Mouse (Mus musculus) urinary bladder, adult 18-20 months (tissue): ENCODE results near the gene Hexim2.

ENCODE experiments used
- DNase-seq, 2 experiments: peaks; one replicate each; pipeline ENCODE4 v3.0.0; 2022; ENCODE audit warnings: low spot score in 2 of 2, mixed read lengths in 2 of 2

Hexim2 gene

GRCm38 (mm10) chr11:103141101-103141943 lies 9.1 kb downstream of the Hexim2 start:
- peak; percentile 49 to 66 for DNase-seq

GRCm38 (mm10) chr11:103141944-103142255 lies 9.7 kb downstream of the Hexim2 start:
- DNase-seq = no peak

DNA sequence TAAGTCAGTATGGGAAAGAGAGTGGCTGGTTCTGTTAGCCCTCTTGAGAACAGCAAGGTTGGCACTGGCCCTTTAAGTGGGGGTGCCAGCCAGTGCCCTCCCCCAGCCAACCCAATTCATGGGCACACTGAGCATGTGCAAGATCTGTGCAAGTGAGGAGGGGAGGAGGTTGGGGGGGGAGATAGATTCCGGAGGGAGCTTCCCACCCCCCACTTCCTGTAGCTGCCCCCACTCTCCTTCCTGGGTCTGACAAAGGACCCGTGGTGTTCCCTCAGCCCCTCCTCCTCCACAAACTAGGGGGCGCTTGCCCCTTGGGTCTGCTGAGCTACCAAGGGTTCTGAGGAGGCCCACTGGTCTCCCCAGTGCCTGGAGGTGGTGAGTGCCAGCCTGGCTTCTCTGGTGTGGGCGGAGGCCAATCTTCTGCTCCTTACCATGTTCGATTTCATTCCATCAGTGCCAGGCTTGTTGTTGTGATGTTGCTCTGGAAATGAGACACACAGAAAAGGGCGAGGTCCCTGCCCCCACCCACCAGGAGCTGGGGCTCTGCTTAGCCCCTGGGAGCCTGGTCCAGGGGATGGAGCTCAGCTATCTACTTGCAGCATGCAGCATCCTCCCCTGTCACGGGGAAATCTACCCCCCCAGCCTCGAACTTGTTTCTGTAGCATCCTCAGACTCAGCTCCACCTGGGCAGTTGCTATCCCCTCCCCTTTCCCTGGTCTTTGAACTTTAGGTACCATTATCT lies 10.4 kb downstream of the Hexim2 start:
- peak; percentile 12 to 41 for DNase-seq

GRCm38 (mm10) chr11:103144309-103145285 lies 12.4 kb downstream of the Hexim2 start:
- peak in 1 of 2 experiments; percentile 12 for DNase-seq

- no peak for DNase-seq
Observed at GRCm38 (mm10) chr11:103146386-103146785, 14.2 kb downstream of the Hexim2 start.

- DNase-seq = no peak
Observed at GRCm38 (mm10) chr11:103147766-103148165, 15.5 kb downstream of the Hexim2 start.

- DNase-seq = no peak
Observed at GRCm38 (mm10) chr11:103149771-103150170, 17.5 kb downstream of the Hexim2 start.

GRCm38 (mm10) chr11:103158621-103159478 lies 26.6 kb downstream of the Hexim2 start:
- peak; percentile 91 to 97 for DNase-seq

- DNase-seq = no peak
Observed at GRCm38 (mm10) chr11:103160738-103161137, 28.5 kb downstream of the Hexim2 start.

- no peak for DNase-seq
Observed at GRCm38 (mm10) chr11:103161449-103161848, 29.2 kb downstream of the Hexim2 start.

DNA sequence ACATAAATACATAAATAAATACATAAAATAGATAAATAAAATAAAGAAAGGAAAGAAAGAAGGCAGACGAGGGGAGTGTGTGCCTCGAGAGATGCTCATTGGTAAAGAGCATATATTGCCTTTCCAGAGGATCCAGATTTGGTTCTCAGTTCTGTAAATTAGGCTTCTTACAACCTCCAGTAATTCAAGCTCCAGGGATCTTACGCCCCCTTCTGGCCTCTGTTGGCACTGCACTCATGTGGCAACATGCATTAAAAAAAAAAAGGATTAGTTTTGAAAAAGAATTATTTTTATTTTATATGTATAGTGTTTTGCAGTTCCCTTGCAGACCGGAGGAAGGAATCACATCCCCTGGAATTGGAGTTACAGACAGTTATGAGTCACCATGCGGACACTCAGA lies 29.9 kb downstream of the Hexim2 start:
- DNase-seq = no peak

DNA sequence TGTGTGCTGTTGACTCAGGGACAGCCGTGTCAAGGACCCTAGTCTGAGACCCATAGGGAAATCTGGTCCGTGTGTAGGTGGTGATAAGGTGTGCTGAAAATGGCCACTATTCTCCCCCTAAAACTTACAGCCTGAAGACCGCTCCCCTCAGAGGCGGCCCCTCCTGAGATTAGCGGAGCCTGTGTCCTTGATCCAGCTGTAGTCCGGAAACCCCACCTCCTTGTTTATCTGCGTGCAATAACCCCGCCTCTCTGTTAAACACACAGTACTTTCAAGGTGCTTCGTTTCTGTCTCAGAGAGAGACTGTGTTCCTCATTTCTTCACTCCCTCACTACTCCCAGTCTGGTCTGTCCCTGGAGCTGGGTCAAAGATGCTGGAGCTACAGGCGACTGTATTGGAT lies 32.2 kb downstream of the Hexim2 start:
- DNase-seq = no peak

DNA sequence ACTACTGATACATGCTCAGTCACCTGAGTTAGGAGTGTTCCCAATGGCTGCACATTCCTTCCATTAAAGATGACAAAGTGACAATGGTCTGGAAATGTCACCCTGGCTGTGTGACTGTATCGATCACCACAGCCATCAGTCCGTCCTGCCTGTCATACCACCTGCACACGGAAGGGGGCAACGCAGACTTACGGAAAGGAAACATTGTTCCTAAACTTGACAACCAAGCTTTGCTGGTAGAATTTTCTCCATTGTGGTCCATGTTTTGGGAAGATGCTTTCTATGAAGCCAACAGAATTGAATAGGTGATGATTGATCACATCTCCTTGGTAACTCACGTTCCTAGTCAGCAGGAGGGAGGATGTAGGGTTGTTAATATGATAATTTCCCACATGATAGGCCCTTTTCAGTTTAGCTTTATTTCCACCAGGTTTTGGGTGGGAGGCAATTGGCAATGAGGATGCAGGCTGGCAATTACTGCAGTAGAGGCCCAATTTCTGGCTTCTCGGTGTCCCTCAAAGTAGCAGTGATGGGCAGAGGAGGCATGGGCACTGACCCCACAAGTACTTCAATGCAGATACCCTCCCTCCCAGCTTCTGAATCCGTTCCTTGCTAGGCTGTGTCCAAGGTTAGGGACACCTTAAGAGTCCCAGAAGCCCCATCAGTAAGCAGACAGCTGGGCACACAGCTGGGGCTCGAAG lies 36.6 kb downstream of the Hexim2 start:
- DNase-seq = peak in 1 of 2 experiments; percentile 68

- no peak for DNase-seq
Observed at GRCm38 (mm10) chr11:103169664-103170063, 37.4 kb downstream of the Hexim2 start.

DNA sequence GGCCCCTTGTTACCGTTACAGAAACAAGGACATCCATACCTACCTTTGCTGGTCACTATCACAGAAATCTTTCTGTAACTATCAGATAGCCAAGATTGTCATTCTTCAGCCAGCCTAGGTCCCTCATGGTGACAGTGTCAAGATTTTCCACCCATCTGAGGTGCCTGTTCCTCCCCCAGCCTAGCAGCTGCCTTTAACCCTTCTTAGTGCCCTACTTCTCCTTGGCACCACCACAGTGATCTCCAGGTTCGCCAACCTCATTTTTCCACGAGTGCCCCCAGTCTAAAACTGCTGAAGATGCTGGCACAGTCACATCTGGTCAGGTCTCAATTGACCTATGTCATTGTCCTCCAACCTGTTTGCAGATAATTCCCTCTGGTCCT lies 37.9 kb downstream of the Hexim2 start:
- DNase-seq = no peak

DNA sequence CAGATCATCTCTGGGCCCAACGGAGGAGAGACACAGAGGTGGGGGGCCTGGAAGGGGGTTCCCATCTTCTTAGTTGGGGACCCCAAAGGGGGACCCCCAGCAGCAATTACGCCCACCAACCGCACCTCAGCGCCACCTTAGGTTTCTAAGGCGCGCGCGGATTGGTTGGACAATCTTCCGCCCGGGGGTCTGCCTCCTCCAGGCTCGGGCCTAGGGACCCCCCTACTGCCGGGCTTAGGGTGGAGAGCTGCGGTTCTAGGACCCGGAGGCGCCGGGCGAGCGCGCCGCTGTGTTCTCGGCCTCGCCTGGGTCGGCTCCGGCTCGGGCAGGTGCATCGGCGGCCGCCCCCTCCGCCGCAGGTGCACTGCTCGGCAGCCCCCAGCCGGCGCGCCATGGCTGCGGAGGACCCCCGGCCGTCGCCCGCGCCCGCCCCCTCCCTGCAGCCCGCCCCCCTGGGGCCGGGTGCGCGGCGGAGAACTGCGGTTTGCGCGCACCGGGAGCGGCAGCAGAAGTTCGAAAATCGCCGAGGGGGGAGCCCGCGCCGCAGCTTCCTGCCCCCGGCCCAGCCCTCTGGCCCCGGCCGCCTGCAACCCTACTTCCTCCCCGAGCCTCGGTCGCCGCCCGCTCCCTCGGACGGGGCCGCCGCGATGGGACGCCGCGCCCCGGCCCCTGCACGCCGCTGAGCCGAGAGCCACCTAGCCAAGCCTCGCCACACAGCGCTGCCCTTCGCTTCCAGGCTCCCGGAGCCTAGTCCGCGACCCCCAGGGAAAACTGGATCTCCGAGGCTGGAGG lies 38.5 kb downstream of the Hexim2 start, which contains the start of gene Fmnl1:
TSS of gene Fmnl1 (plus strand) at position 614 of the 792 bp plus-strand sequence.
- DNase-seq = no peak

DNA sequence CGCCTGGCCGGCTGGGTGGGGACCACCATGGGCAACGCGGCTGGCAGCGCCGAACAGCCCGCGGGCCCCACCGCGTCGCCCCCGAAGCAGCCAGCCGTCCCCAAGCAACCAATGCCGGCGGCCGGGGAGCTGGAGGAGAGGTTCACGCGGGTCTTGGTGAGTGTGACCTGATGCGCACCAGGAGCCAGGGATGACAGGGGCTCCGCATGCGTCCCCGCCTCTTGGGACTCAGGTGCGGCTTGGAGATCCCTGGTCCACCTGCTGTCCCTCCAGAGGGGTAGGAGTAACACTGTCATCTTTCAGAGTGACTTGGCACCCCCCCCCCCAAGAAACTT lies 39.0 kb downstream of the Hexim2 start:
- DNase-seq = no peak

DNA sequence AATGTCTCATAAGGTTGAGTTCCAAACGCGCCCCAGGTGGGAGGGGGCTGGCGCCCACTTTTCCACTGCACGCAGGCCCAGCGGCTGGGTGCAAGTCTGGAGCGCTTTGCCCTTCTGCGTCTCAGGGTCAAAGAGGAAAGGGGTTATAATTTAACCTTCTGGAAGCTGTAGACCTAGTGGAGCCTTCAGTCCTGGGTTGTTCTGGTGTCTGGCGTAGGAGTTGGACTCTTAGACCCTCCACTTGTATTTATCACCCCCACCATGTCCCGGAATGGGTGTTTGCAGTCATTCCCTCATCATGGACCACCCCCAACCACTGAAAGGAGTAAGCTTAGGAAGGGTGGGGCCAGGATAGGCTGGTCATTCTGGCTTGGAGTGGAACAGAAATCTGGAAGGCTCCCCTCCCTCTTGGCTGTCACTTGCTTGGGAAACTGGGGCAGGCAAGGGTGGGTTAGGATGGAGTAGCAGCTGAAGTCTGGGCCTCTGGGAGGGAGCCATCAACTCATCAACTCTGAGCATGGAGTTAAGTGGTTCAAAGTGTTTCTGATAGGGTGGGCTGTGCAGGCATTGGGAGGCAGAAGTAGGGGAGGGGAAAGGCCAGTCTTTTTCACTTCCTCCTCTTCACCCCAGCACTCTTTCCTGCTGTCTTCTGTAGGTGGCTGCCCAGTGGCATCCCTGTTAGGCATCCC lies 39.6 kb downstream of the Hexim2 start:
- DNase-seq = no peak
